Mouse (Mus musculus): ENCODE measurements around the gene Zkscan2.

Gene Zkscan2

GRCm38 (mm10) chr7:123442079-123442478 lies 58.2 kb downstream of the Zkscan2 start:
- DNase-seq (ENCODE audit: low spot score in 2 of 2) = no peak

GRCm38 (mm10) chr7:123431206-123431605 lies 69.0 kb downstream of the Zkscan2 start:
- DNase-seq (ENCODE audit: low spot score in 2 of 2) = no peak

DNA sequence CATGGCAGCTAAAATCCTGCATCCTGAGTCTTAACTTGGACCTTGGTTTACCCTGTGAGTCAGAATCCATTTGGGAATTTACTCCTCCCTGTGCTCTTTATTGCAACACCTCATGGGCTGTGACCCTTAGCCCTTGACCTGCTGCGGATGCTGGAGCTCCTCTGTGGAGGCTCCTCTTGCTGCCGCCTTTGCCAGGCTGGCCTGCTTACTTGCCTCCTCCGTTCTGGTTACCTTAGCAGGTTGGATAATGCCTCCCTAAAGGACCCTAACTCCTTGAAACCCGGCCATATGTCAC lies 69.9 kb downstream of the Zkscan2 start:
- DNase-seq (ENCODE audit: low spot score in 2 of 2) = no peak

- peak in 1 of 2 experiments; percentile 55 for DNase-seq (ENCODE audit: low spot score in 2 of 2)
Measured at GRCm38 (mm10) chr7:123429624-123430410, 70.4 kb downstream of the Zkscan2 start.
